Mouse (Mus musculus): ENCODE measurements around the gene Zfp810.
"Not testable (repeated sequence)": the region's sequence is repeated elsewhere in the genome, so short reads cannot be mapped to it uniquely, and the experiment has no call there.

Gene Zfp810

GRCm38 (mm10) chr9:22307156-22307919, at the start of gene Zfp810:
Gene Zfp810 (minus strand): TSS chr9:22307648.
- DNase-seq (ENCODE audit: low spot score) = peak; percentile 91

GRCm38 (mm10) chr9:22355919-22356318, 48.5 kb upstream of the Zfp810 start:
- no peak for DNase-seq (ENCODE audit: low spot score)

- no peak for DNase-seq (ENCODE audit: low spot score)
Measured at GRCm38 (mm10) chr9:22353901-22354300, 46.5 kb upstream of the Zfp810 start.

- DNase-seq (ENCODE audit: low spot score) = no peak
Measured at GRCm38 (mm10) chr9:22353465-22353864, 46.0 kb upstream of the Zfp810 start.

GRCm38 (mm10) chr9:22340331-22340730, 32.9 kb upstream of the Zfp810 start:
- DNase-seq (ENCODE audit: low spot score) = no peak

- no peak for DNase-seq (ENCODE audit: low spot score)
Measured at GRCm38 (mm10) chr9:22337217-22337616, 29.8 kb upstream of the Zfp810 start.

GRCm38 (mm10) chr9:22327475-22328387, 20.3 kb upstream of the Zfp810 start:
- DNase-seq (ENCODE audit: low spot score) = peak; percentile 53

GRCm38 (mm10) chr9:22327099-22327474, 19.6 kb upstream of the Zfp810 start:
- no peak for DNase-seq (ENCODE audit: low spot score)

GRCm38 (mm10) chr9:22324579-22324978, 17.1 kb upstream of the Zfp810 start:
- no peak for DNase-seq (ENCODE audit: low spot score)

GRCm38 (mm10) chr9:22322381-22323211, 15.1 kb upstream of the Zfp810 start:
- no peak for DNase-seq (ENCODE audit: low spot score)

- DNase-seq (ENCODE audit: low spot score) = no peak
Measured at GRCm38 (mm10) chr9:22319109-22319508, 11.7 kb upstream of the Zfp810 start.

GRCm38 (mm10) chr9:22316047-22316446, 8.6 kb upstream of the Zfp810 start:
- DNase-seq (ENCODE audit: low spot score) = not testable (repeated sequence)

GRCm38 (mm10) chr9:22314066-22314465, 6.6 kb upstream of the Zfp810 start:
- no peak for DNase-seq (ENCODE audit: low spot score)

GRCm38 (mm10) chr9:22313218-22313617, 5.8 kb upstream of the Zfp810 start:
- no peak for DNase-seq (ENCODE audit: low spot score)

- DNase-seq (ENCODE audit: low spot score) = no peak
Measured at GRCm38 (mm10) chr9:22309651-22310050, 2.2 kb upstream of the Zfp810 start.

GRCm38 (mm10) chr9:22307920-22308262, 443 bp upstream of the Zfp810 start:
- not testable (repeated sequence) for DNase-seq (ENCODE audit: low spot score)

- DNase-seq (ENCODE audit: low spot score) = no peak
Measured at GRCm38 (mm10) chr9:22306726-22307125, 722 bp downstream of the Zfp810 start.

GRCm38 (mm10) chr9:22302199-22302598, 5.2 kb downstream of the Zfp810 start:
- no peak for DNase-seq (ENCODE audit: low spot score)

- DNase-seq (ENCODE audit: low spot score) = no peak
Measured at GRCm38 (mm10) chr9:22278733-22279132, 28.7 kb downstream of the Zfp810 start.

GRCm38 (mm10) chr9:22268886-22269285, 38.6 kb downstream of the Zfp810 start:
- no peak for DNase-seq (ENCODE audit: low spot score)

GRCm38 (mm10) chr9:22262611-22263010, 44.8 kb downstream of the Zfp810 start:
- DNase-seq (ENCODE audit: low spot score) = no peak

- no peak for DNase-seq (ENCODE audit: low spot score)
Measured at GRCm38 (mm10) chr9:22261594-22261993, 45.9 kb downstream of the Zfp810 start.

Data from MN1 (cell line).